Mouse (Mus musculus): ENCODE data around the gene Gm5861. TPM values are rescaled to one million over a fixed set of nuclear protein-coding genes. Genes with fewer than 3 reads are reported as not detected.
"Not testable (repeated sequence)": the region's sequence is repeated elsewhere in the genome, so short reads cannot be mapped to it uniquely, and the experiment has no call there.

Gene Gm5861
- not detected in 2 replicates for total RNA-seq (2021)
- long read RNA-seq: 0 reads

GRCm38 (mm10) chr5:11182772-11183171 is at the start of gene Gm5861:
TSS of gene Gm5861 (plus strand) at chr5:11183072.
- not testable (repeated sequence) for DNase-seq

GRCm38 (mm10) chr5:11138031-11138430 is 44.8 kb upstream of the Gm5861 start:
- peak; percentile 1 for DNase-seq

Other genes with a start within 250 kb of the Gm5861 start
- not detected in 2 replicates for gene Gm8871, start 235.3 kb upstream of the Gm5861 start, total RNA-seq (2021)
- gene Gm8857, start 235.3 kb upstream of the Gm5861 start, total RNA-seq (2021): not detected in 2 replicates
- gene Gm8879, start 55.4 kb upstream of the Gm5861 start, total RNA-seq (2021): not detected in 2 replicates
- gene Gm8890, start 73.0 kb downstream of the Gm5861 start, total RNA-seq (2021): not detected in 2 replicates
- not detected in 2 replicates for gene Speer1, start 158.4 kb downstream of the Gm5861 start, total RNA-seq (2021)
- not detected in 2 replicates for gene Gm8897, start 233.3 kb downstream of the Gm5861 start, total RNA-seq (2021)

All from adrenal gland, postnatal 25 days (tissue).